Mouse (Mus musculus) lung, postnatal 25 days (tissue): ENCODE results near the gene Ulk4.

Experiments used
- DNase-seq: peaks from one replicate; pipeline ENCODE4 v3.0.0; 2022; ENCODE audit warnings: low spot score

Ulk4 gene

DNA sequence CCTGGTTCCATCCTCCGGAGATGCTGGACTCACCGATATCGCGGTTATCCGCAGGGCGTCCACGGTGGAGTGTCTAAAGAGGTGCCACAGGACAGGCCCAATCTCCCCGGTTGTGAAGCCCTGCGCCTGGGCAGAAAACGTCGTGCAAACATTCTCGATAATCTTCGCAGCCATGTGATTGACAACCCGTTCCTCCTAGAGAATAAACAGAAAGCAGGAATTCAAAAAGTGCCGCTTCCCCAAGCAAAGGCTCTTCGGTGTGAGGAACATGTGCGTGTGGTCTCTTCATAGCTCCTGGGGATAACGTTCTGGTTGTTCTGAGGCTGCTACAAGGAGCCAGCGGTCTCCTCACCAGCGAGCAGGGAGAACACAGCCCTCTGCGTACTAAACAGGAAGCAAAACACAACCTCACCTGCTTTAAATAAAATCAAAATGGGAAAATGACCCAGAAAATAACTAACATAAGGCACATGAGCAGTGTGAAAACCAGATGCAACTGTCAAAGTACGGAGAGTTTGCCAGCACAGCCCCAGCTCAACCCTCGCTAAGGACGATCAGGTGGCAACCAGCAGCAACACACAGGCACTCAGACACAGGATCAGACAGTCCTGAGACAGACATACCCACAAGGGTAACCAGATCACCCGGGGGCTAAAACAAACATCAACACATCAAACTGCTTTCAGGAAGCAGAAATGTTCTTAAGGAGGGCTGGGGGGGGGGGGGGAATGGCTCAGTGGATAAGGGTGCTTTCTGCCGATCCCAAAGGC is 84.2 kb downstream of the Ulk4 start:
- DNase-seq: no peak

DNA sequence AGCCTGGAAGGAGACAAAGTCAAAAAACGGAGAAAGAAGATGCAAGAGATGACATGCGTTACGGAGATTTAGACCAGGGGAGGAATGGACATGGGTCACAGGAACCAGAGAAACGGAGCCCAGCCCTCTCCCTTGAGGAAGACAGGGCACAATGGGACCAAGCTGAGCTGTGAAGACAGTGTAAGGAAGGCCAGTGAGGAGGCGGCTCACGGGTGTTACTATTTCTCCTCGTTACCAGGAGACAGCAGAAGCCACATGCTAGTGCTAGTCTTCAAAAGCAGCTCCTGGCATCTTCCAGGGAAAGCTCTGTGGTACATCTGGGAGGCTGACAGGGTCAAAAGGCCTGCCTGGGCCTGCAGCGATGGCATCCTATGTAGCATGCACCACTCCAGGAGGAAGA is 89.2 kb downstream of the Ulk4 start:
- DNase-seq: no peak

DNA sequence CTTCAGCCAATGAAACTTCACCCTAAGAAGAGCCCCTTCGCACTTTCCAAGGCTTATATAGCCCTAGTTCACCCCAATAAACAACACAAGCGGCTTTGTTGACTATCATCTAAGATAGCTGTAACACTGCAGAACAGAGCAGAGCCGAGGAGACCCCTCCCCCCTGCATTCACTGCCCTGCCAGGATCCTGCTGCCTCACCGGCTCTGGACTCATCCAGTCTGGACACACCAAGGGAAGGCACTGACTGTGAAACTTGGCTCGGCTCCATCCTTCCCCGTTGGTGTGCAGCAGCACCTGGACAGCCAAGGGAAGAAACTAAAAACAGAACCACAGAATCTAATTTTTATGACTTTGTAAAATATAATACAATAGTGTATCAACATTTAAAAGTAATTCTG is 91.2 kb downstream of the Ulk4 start:
- DNase-seq: no peak

DNA sequence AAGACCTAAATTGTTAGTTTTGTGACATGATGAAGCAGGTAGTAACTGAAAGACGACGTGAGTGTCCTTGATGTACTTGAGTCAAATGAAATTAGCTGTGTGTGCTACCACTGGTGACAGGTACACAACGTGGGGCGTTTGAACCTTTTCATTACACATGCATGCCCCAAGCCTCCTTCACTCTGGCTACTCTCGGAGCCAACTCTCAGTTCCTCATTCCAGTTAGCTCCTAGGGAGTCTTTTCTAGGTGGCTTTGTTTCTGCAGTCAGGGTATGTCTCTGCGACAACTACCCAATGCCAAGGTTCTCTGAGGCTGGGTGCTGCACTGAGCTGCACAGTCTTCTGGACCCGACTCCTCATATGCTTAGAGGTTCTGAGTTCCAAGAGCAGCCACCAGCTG is 100.6 kb downstream of the Ulk4 start:
- no peak for DNase-seq

DNA sequence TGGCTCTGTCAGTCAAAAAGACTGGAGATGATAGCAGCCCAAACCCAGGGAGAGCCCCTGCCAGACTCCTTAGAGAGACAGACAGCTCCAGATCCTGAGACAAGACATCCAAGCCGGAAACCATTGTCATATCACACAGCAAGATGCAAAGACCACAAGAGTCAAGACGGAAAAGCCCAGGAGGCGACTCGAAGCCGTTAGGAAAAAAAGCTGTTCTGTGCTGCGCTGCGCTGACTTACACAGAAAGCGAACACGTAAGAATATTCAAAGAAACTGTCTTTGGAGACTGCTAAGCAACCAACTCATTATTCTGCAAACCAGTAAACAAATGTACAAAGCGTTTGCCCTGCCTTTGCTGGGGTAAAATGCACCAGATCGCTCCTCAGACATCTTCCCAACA is 101.8 kb downstream of the Ulk4 start:
- no peak for DNase-seq

DNA sequence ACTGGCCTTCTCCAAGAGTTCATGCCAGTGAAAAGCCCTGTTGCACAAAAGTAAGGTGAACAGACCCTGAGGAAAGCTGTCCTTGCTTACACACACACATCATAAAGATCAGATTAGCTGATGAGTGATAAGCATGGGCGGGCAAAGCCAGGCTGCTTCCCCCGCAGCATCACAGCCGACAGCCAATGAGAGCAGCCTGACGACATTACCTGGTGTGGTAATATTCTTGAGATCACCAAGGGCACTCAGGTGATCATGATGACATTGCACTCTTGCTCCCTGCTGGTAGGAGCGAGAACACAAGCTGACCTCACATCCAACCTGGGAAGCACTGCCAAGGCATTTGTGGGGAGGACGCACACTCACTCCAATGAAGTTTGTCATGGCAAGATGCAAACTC is 104.9 kb downstream of the Ulk4 start:
- no peak for DNase-seq

DNA sequence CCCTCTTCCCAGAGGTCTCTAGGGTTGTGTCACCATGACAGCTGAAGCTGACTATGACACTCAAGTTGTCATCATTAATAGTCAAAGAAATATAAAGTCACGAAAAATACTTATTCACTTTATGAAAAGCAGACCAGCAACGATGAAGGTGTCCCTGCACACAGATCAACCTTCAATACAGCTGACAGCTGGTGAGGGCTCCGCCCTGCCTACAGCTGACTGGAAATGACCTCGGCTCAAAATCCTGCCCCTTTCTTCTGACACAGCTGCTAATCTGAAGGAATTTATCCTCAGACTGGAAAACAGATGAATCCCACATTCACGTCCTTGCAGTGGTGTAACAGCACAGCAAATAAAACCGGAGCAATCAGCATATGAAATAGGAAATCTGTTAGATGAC is 105.4 kb downstream of the Ulk4 start:
- no peak for DNase-seq

DNA sequence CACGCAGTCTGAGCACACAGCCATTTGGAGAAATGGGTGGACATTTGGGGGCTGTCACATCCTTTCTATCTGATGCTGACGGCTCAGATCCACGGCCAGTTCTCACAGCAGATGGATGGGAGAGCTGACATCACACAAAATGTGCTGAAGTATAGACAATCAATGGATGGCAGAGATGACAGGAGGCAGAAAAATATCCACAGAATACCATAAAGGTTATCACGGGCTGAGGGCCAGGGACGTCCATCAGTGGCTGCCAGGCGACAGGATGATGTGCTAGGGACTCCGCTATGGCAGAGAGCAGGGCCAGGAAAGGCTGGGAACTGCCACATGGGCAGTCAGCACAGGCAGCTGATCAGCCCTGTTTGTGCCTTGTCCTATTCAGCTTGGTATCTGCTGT is 112.4 kb downstream of the Ulk4 start:
- no peak for DNase-seq

DNA sequence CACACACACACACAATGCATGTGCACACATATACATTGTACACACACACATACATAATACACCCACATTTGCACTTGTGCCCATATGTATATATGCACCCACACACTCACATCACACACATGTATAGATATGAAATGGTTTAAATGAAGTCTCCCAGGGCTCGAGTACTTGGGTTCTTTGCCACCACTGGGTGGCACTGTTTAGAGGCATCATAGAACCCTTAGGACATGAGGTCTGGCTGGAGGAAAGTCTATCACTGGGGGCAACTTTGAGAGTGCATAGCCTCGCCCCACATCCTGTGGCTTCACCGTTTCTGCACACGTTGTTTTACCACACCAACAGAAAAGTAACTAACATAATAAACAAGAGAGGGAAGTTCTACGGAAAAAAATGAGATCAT is 114.2 kb downstream of the Ulk4 start:
- DNase-seq: peak; percentile 20

DNA sequence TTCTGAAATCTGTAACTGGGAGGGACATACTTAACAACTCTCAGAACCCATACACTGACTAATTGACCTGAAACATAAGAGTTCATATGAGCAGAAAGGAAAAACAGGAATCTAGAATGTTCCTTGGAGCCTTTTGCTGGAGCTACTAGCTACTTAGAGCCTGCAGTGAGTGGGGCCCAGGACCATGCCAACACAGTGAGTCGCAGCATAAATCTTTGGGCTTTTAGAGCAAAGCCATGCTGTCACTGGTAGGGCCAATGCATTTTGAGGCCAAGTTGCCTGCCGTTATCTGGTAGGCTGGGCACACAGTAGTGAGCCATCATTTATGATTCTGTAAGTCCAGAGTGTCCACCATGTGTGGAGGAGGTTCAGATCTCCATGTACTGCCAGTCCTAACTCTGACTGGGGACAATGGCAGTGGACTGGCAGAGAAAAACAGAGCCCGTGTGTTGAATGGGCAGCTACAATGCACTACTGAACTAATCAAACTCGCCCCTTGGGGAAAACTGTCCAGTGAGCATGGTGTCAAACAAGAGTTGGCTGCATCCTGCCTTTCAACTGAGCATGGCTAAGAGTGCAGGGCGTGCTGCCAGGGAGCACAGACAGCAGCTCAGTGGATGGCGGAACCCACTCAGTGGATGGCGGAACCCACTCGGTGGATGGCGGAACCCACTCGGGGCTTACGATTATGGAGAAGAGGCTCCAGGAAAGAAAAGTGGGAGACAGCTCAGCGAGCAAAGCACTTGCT is 115.0 kb downstream of the Ulk4 start:
- no peak for DNase-seq

DNA sequence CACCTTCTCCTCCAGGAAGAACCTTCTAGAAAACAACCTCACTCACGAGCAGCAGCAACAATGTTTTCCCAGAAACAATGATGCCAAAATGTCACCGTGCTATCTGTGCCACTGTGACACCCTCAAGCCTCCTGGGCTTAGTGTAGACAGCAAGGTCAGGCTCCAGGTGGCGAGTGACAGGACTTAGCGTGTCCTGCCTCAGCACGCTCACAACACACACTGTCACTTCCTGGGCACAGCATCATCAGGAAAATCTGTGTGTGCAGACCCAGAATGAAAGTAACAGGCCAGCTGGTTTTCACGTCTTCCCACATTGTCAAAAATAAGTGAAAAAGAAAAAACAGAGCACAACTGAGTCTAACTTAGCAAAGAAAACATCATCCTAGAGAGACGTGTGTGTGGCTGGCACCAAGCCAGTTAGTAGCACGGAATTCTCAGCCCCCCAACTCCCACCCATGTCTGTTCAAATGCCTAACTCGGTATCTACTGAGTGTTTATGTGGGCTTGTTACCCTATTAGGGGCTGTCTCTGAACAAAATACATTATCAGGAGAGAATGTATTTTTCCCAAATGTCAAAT is 120.7 kb downstream of the Ulk4 start:
- DNase-seq: peak; percentile 1

DNA sequence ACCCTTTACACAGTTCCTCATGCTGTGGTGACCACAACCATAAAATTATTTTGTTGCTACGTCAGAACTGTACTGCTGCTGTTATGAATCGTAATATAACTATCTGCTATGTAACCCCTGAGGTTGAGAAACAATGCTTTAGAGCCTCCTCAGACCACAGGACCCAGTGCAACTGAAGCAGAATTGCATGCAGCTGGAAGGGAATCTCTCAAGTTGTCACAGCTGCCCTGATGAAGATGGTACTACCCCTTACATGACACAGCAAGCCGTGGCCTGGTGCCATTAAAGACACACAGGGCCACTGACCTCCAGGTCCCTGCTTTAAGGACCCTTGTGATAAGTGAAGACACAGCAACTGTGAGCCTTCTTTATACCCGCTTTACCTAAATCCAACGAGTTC is 123.7 kb downstream of the Ulk4 start:
- DNase-seq: no peak

DNA sequence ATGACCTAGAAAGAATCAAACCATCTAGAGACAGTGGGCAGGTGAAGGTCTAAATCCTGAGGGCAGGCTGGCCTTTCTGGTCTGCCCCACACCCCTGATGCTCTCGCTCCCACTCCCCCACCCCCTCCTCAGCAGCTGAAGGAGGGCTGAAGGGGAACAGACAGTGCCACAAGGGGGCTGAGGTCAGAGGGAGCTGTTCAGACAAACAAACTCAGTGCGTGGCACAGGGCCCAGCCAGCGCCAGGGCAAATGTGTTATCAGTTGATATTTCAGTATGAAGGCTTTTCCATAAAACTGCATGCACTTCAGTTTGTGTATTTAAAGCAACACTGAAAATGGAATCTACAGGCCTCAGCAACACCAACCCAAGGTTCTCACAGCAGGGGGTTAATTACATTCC is 128.4 kb downstream of the Ulk4 start:
- no peak for DNase-seq

DNA sequence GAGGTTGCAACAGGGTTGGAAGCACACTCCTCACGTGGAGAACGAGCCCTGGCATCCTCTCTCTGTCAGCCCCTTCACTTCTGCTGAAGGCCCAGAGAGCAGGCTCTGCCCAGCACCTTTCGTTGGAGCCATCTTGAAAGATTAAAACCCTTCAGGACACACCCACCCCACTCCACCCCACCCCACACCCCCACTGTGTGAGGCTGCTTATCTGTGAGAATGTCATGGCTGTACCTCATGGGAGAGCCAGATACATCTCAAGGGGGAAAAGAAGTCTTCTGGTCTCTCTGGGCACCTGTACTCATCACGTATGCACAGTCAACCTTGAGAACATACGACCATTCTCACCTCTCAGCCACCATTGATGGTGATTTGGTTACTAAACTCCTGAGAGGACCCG is 133.8 kb downstream of the Ulk4 start:
- no peak for DNase-seq

DNA sequence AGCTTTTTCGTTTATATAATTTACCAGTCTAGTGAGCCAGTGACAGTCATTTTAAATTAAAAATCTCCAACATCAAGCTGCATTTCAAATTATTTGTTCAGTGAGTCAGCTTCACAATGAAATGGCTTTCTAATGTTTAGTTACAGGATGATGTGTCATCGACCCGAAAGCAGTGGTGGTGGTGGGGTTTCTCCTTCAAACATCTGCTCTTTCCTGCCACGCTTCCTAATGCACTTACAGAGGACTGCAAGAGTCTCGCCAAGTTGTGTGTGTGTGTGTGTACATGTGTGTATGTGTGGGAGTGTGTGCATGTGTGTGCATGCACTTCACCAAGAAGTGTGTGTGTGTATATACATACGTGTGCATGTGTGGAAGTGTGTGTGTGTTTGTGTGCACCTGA is 144.4 kb downstream of the Ulk4 start:
- no peak for DNase-seq

DNA sequence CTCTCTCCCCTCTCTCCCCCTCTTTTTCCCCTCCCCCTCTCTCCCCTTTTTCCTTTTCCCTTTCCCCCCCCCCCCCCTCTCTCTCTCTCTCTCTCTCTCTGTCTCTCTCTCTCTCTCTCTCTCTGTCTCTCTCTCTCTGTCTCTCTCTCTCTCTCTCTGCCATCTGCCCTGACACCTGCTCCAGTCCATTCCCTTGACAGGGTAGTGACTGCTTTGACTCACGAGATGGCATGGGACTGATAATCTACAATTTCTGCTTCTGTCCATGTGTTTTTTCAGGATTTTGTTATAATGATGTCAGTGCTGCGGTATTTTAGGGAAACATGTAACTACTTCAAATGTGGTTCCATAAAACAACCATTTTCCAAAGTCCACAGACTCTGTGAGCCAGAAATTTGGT is 147.5 kb downstream of the Ulk4 start:
- no peak for DNase-seq

DNA sequence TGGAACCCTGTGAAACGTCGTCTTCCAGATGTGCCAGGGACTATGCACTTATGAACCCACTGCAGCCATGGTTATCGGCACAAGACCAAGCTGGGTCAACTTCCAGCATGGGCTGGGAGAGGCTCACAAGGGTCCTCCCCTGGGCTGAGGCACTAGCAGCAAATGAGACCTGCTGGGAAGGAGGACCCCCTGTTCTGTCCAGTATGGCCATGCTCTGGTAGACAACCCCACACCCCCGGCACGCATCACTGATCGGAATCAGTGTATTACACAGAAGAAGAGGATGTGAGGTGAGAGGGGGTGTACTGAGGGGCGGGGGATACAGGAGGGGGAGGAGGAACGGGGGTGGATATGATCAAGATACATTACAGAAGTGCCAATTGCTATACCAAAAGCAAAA is 148.1 kb downstream of the Ulk4 start:
- DNase-seq: no peak

DNA sequence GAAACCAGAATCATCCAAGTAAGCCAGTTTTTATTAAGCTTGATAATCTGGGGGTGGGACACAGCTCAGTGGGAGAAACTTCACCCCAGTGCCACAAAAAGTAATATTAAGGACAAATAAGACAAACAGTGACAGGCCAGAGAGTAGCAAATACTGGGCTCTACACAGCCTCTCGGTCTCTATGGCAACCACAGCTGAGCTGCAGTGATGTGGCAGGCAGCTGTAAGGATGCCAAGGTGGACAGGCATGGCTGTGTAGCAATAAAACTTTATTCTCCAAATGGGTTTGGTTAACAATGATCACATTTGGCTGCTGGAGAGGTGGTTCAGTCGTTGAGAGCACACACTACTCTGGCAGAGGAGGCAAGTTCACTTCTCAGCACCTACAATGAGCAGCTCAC is 150.0 kb downstream of the Ulk4 start:
- no peak for DNase-seq

DNA sequence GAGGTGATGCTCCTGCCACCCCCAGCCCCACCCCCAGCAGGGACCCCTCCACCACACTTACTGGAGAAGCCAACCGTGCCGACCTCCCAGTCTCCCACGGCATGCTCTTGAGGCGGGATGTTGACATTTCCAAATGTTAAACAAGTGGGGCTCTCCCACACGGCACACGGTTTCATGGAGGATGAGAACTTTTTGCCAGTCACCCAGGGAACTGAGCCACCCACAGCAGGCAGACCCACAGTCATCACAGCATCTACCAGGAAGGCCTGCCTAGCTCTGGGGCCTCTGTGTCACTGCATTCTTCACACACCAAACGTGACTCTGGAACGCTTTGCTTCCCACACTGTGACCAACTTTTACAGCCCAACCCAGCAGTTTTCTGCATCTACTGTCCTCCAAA is 152.3 kb downstream of the Ulk4 start:
- DNase-seq: no peak

DNA sequence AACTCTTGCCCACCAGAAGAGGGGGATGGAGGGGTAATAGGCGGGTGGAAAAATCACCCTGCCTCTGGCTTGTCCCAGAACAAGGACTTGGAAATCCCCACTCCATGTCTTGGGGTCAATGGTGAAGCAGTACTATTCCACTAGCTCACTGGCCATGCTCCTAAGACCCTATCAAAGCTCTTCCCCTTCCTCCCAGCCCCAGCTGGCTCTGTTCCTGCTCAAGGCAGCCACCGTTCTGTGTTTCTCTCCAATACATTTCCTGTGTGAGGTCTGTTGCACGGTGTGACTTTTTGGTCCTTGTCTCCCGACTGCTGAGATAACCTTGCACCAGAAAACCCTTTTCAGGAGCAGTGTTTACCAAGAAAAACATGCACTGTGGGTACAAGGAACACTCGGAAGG is 155.0 kb downstream of the Ulk4 start:
- DNase-seq: no peak

DNA sequence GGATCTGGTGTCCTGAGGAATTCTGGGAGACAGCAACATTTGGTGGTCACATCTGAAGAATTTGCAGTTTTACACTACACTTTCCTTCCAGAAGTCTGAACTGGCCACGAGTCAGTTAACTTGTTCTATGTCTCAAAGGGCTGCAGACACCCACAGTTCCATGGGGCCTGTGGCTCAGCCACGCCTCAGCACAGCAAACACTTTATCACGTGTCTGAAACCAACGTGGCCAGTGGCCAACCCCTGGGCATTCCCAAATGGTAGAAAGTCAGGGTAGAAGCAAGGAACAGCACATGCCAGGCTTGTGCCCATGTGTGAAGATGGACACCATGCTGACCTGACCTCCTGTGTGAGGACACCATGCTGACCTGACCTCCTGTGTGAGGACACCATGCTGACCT is 159.1 kb downstream of the Ulk4 start:
- no peak for DNase-seq

DNA sequence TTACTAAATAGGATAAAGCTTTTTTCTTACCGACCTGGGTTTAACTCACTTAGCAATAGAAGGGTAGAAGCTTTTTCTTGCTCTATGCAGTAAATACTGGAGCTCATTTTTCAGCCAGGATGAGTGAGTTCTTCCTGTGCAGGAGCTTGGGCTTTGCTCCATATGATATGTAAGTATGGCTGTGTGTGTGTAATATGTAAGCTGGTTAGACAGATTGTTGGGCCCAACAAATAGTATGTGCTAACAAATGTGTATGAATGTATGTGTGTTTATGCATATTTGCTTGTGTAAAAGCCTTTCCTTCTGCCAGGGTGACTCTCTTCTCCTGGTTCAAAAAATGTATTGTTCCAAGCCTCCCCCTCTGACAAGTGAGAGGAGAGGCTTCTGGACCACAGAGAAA is 164.9 kb downstream of the Ulk4 start:
- DNase-seq: no peak

DNA sequence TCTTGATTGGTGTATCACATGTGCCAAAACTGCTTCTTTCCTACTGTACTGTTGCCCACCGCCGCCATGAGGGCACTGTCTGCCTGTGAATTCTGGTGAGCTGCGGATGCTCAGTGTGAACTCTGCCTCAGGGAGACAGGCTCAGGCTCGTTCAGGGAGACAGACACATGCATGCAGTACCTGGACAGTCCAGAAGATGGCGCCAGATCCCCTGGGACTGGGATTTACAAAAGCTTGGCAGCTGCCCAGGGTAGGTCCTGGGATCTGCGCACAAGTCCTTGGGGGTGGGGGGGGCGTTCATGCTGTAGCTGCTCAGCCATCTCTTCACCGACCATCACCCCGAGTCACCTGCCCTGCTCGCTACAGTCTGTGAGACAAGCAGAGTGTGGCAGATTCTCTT is 168.9 kb downstream of the Ulk4 start:
- DNase-seq: peak; percentile 41

DNA sequence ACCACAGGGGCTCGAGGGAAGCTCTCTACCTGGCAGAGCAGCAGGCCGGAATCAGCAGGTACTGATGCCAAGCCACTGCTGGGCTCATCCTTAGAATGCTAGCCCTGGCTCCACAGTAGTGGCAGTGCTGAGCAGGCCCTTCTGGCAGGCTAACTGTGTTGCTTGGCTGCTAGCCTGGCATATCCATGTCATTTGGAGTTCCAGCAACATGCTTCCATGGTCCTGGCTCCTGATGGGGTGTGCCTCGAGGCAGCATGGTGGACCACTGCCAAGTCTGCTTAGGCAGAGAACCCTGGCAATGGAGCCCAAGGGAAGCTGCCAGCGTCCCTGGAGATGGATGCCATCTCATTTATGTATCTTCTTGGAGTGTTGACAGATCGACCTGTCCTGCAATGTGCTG is 169.4 kb downstream of the Ulk4 start:
- DNase-seq: no peak
